Mouse (Mus musculus): ENCODE results near the gene Thpo.
A peak's percentile ranks its signal among the peaks of the same experiment; 100 is the strongest.

The Thpo gene

DNA sequence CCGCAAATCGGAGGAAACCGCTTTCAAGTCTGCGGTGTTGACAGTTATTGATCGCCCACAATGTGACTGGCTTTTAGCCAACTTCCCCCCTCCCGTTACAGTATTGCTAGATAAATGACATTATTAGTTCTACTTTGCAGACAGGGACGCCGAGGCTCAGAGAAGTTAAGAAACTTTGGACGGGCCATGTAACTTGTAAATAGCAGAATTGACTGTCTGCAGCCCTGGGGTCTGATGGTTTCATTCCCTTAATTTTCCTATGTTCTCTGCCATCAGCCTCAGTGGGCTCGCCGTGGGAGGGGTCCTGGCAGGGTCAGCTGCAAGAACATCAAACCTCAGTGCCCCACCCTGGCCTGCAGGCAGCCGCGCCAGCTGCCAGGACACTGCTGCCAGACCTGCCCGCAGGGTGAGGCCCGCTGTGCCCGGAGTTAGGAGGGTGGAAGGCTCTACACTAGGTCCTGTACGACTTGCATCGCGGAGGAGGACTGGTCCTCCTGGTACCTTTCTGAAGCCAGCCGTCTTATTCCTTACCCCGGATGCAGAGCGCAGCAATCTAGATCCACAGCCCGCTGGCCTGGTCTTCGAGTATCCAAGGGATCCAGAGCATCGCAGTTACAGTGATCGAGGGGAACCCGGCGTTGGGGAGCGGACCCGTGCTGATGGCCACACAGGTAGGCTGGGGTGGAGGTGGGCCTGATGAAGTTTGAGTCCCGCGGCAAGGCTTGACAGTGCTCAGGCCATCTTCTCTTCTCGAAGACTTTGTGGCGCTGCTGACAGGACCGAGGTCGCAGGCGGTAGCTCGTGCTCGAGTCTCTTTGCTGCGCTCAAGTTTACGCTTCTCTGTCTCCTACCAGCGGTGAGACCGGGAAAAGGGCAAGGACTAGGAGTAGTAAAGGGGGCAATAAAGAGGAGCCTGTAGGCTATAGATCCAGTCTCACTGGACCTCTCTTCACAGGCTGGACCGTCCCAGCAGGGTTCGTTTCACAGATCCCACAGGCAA is at the start of gene Thpo:
Gene Thpo, minus strand, starts transcription at position 781 of the 1,000 bp plus-strand sequence.
- DNase-seq (ENCODE audit: extremely low spot score, low spot score), result peak; percentile 44

DNA sequence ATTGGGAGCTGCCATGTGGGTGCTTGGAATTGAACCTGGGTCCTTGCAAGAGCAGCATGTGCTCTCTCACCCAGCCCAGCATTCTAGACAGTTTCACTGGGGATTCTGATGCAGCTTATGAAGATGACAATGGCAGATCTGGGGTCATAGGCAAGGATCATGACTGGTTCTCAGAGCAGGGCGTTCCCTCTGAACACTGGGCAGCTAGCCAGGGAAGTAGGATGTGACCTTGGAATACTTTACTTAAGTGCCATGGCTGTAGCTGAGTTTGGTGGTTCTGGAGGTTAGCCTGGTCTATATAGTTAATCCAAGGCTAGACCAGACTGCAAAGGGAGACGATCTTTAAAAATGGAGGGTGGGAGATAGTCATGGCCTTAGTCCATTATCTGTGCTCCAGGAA is 49.6 kb upstream of the Thpo start:
- no peak for DNase-seq (ENCODE audit: extremely low spot score, low spot score)

DNA sequence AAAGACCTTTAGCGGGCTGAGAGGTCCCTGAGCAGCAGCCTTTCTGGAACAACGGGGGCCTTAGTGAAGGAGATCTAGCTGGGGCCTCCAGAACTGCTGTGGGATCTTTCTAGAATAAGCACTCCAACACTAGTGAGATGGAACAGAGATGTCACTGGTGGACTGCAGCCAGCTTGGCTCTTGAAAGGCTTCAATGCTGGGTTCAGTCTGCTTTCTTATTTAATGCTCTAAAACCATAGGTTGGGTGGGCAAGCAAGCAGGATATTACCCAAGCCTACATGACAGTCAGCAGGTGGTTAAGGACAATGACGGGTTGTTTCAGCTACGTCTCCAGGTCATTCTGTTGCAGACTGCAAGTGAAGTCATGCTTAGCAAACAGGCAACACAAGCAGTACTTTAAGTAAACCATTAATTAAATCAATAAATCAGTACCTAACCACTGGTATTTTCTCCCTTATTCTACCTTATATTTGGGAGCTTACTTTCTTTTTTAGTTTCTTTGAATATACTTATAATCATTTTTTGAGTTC is 46.9 kb upstream of the Thpo start:
- DNase-seq (ENCODE audit: extremely low spot score, low spot score), result no peak

DNA sequence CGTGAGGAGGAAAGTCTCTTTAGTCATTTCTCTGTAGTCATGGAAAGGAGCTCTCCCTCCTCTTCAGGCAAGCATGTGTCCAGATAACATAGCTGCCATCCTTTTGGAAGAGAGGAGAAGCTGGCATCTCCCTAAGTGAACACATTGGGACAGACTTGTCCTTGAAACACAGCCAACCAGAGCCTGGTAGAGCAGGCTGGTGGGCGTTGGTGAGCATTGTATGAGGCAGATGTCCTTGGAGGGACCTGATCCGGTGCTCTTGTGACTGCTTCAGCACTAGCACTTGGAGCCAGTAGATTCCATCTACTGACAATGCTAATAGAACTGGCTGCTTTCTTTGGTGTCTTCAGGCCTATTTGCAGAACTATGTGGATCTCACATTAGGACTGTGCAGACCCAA is 45.5 kb upstream of the Thpo start:
- no peak for DNase-seq (ENCODE audit: extremely low spot score, low spot score)

DNA sequence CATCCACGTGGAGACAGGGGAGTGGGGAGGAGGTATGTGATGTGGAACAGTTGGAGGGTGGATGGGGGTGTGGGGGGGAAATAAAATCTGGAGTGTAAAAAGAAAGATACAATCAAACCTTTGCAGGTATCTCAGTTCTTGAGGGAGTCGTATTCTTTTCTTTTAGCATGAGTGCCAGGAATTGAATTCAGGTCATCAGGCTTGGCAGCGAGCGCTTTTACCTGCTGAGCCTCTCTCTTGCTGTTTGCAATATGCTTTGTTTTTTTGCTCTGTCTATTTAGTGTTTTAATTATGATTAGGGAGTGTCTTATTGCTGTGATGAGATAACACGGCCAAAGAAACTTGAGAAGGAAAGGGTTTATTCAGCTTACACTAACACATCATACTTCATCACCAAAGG is 40.7 kb upstream of the Thpo start:
- no peak for DNase-seq (ENCODE audit: extremely low spot score, low spot score)

DNA sequence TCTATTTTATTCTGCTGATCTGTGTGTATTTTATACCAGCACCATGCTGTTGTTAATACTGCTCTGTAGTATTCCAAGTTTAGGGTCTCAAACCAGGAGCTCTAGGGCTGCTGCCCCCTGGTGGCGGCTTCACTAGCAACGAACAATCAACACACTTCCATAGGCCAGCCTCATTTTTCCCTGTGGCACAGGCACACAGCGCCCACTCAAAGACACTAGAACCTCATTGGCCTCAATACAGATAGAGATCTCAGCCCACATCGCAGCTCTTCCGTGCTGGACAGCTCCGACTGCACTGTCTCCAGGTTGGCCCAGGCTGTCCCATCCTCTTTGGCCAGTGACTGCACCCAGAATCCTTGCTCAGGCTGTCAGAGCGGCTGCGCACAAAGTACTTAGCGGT is 30.9 kb upstream of the Thpo start:
- peak; percentile 54 for DNase-seq (ENCODE audit: extremely low spot score, low spot score)

DNA sequence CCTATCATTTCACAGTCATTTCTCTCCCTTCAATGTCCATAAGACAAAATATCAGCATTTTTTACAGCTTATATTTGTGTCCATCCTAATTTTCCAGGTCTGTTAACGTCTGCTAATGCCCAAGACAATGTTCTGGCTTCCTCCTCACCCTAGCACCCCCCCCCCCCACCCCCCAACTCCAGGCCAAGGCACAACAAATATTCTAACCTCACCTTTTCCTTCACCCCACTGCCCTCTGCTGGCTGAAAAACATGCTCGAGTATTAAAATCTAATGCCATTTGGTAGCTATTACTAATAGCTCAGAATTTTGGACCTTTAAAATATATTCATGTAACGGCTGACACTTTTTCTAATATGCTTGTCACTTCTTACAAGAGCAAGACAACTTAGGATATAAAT is 27.4 kb upstream of the Thpo start:
- peak; percentile 58 for DNase-seq (ENCODE audit: extremely low spot score, low spot score)

DNA sequence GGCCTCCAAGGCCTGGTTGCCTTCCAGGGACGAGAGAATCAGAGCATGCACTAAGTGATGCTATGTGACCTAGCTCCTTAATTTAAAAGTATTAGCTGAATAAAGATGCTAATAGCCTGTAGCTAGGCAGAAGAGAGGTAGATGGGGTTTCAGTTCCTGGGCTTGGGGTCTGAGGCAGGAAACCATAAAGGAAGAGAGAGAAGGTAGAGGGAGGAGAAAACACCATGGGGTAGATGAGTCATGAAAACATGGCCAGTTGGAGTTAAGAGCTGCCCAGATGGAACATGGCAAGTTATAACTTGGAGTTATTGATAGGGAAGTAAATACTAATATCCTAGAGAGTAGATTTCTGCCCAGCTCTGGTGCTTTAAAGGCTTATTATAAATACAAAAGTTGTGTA is 23.1 kb upstream of the Thpo start:
- no peak for DNase-seq (ENCODE audit: extremely low spot score, low spot score)

DNA sequence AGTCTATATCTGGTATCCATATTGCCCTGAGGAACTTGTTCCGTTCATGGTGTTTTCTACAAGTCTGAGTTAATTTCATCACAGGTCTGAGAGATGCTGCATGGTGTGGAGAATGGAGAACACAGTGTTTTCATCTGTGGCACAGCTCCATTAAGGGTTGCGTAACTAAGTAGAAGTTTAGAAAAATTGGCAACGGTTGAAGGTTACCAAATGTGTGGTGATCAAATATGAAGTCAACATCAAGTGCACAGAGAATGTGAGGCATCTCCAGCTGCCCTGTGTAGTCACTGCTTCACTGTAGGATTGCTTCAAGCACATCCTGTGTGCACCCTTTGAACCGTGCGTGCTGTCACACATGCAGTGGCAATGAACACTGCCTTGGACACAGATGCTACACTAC is 21.7 kb upstream of the Thpo start:
- DNase-seq (ENCODE audit: extremely low spot score, low spot score), result no peak

DNA sequence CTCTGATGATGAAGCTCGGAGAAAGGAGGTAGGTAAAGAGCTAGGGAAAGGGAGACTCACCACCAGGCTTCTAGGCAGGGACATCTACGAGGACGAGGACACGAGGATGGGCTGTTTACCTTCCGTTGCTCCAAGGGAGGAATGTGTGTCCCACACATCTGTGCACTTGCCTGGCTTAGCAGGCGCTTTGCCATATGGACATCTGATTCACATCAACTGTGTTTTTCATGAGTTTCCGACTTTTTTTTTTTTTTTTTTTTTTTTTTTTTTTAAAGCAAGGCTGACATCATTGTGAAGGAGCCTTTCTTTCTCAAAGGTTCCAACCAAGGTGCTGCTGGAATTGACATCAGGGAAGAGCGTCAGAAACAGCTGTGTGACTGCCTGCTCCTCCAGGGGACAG is 16.2 kb upstream of the Thpo start:
- no peak for DNase-seq (ENCODE audit: extremely low spot score, low spot score)

DNA sequence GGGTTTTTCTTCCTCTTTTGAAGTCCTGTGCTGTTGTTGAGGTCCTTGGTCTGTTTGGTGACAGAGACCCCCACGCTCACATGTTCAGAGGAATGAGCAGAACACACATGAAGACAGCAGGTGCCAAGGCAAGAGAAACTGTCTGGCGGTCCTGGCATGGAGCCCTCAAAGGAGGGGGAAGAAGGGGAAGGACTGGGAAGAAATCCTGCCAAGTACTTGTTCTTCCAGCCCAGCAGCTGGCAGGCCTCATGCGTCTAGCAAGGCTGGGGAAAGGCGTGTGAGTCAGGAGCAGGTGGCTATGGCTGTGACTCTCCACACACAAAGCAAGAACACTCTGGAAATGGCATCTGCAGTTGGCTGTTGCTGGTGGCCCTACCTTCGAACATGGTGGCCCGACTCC is 12.3 kb upstream of the Thpo start:
- no peak for DNase-seq (ENCODE audit: extremely low spot score, low spot score)

DNA sequence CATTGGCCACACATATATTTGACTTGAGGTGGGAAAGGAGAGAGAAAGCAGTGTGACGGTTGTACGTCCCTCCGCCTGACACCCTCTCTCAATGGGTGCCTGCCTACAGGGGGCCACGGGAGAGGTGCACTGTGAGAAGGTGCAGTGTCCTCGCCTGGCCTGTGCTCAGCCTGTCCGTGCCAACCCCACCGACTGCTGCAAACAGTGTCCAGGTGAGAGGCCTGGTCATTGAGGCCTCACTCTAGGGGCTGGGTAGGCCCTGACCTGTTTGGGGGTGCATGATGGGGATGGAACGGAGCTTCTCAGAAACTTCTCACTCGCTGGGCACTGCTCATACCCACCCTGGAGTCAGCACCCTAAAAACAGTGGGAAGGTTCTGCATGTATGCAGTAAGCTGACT is 5.5 kb upstream of the Thpo start:
- no peak for DNase-seq (ENCODE audit: extremely low spot score, low spot score)

DNA sequence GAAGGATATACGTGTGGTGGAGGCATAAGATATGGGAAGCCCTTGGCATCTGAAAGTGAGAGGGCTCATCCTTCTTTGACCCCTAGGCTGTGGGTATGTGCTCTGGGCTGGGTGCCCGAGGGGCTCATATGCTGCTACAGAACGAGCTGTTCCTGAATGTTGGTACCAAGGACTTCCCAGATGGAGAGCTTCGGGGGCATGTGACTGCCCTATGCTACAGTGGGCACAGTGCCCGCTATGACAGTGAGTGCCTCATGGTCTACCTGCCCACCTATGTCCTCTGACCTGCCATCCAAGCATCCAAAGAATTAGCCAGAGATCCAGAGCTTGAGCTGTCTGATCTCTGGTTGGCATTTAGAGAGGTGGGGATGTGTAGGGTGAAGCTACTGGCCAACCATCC is 2.5 kb upstream of the Thpo start:
- DNase-seq (ENCODE audit: extremely low spot score, low spot score), result no peak

DNA sequence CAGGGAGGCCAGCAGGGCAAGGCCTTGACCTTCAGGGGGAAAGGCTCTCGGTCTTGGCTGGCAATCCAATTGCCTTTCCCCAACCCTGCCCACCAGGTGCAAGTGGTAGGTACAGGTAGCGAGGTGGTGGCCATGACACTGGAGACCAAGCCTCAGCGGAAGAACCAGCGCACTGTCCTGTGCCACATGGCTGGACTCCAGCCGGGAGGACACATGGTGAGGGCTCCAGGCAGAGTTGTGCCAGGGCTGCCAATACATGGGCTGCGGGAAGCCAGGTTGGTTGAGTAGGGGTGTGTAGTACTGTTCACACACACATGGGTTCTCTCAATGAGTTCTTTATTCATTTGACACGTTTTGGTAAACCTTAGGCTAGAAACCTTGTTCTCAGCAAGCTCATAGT is 1.9 kb upstream of the Thpo start:
- no peak for DNase-seq (ENCODE audit: extremely low spot score, low spot score)

DNA sequence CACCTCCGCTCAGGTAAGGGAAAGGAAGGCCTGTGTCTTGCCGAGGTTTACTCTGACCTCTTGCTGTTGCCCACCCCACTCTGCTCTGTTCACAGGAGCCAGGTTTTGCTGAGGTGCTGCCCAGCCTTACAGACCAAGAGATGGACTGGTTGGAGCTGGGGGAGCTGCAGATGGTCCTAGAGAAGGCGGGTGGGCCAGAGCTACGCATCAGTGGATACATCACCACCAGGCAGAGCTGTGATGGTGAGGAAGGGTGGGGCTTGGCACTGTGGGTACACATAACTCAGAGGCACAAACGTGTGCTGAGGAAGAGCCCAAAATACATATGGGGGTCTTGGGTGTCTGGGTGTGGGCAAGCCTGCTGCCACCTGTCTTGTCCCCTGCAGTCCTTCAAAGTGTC is 1.3 kb upstream of the Thpo start:
- DNase-seq (ENCODE audit: extremely low spot score, low spot score), result no peak

DNA sequence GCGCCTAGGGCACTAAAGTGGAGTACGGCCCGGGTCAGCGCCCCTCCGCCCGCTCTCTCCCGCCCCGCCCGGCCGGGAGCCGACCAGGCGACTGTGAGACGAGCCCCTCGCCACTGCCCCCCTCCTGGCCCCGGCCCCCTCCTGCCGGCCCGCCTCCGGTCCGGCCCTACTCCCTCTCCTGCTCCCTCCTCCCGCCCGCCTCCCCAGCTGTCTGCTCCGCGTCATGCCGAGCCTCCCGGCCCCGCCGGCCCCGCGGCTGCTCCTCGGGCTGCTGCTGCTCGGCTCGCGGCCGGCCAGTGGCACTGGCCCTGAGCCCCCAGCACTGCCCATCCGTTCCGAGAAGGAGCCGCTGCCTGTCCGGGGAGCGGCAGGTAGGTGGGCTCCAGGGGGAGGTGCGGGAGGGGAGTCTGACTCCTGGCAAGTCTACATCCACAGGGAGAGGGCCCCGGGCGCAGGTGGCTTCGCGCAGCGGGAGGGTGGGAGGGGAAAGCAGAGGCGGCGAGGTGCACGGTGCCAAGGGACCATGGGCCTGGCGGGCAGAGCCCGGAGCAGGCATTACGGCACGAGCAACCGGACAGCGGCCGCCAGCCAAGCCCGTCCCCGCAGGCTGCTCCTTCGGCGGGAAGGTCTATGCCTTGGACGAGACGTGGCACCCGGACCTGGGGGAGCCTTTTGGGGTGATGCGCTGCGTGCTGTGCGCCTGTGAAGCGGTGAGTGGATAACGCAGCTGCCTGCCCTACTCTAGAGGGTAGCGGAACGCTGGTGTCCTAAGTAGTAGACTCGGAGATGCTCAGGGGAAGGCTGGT is 1.2 kb downstream of the Thpo start, which contains the start of gene Chrd:
Gene Chrd, plus strand, starts transcription at position 203 of the 806 bp plus-strand sequence.
- DNase-seq (ENCODE audit: extremely low spot score, low spot score), result no peak

DNA sequence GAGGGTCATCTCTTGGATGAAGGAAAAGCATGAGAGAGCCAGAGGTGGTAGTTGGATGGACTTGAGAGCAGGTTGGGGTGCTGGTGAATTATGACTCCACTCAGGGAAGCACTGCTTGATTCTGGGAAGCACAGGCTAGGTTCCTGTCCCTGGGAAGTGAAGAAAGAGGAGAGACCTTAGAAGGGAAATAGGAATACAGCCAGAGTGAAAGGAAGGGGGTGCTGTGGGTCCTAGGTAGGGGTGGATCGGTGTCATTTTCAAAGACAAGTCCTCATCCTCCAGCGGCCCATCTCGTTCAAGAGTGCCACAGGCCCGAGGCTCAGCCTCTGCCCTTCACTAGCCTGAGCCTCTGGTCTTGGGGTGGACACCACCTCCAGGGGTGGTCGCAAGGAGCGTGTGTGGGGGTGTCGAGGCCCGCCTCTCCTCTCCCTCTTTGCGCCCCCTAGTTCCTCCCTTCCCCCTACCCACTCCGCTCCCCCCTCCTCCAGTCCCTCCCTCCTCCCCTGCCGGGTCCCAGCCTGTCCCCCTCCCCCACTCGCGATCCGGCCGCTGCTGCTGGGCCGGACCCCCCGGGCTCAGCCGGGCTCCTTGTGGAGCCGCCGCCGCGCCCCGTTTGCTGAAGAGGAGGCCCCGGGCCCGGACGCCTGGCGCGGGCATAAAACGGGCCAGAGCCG is 1.9 kb downstream of the Thpo start:
- peak; percentile 82 for DNase-seq (ENCODE audit: extremely low spot score, low spot score)

DNA sequence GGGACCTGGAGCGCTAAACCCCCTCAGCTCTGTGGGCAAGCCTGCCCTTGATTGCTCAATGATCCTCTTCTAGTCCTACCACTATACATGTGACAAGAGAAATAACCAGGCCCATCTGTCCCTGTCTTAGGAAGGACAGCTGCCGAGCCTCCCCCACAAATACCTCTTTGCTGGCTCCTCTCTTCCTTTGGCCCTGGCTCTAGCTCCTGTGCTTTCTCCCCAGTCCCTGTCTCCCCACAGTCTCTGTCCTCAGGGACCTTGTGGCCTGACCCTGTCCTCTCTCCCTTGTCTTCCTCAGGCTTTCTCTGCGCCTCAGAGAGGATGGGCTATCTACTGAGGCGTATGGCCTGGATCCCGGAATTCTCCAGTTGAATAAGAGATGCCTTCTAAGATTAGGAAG is 2.6 kb downstream of the Thpo start:
- no peak for DNase-seq (ENCODE audit: extremely low spot score, low spot score)

DNA sequence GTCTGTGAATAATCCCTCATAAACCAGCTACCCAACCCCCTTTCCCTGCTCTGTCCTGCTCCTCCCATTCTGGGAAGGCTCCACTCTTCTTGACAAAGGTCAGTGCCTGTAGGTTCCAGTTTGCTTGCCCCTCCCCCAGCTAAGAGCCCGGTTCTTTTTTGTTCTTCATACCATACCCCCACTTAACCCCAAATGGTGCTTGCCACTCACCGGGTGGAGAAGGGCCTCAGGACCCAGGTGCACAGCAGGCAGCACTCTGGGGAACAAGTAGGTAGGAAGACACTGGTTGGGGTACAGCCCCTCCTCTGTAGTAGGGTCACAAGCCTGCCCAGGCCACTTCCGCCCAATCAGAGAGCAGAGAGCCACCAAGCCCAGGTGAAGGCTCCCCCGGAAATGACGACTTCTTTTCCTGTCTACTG is 4.0 kb downstream of the Thpo start:
- no peak for DNase-seq (ENCODE audit: extremely low spot score, low spot score)

DNA sequence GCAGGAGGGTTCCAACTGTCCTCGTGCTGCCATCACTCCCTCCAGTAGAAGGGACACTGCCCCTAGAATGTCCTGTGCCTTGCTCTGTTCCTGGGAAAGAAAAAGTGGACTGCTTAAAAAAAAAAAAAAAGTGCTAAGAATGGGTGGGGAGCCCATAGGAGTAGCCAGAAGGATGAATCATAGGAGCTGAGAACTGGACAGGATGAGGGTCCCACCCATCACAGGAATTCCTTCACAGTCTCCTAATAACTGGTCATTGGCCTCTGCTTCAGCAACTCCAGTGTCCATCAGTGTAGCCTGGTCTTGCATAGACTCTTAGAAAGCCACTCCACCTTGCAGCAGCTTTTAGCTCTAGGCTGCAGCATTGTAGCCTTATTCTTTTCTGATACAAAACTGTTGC is 7.9 kb downstream of the Thpo start:
- no peak for DNase-seq (ENCODE audit: extremely low spot score, low spot score)

DNA sequence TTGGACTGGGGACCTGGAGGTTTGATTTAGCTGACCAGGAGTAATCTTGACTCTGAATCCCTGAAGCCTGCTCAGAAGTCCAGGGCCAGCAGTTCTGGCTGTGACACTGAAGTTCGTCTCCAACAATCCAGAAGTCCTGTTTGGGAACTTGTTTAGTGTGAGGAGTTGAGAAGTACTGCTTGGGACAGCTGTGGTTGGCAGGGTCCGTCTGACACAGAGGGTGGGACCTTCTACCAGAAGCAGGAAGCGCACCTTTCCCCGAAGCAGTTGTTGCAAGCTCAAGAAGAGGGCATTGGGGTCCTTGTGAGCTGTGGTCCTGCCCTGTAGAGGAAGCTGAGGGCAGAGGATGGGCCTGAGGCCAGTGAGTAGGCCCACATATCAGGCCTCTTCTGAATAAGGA is 8.6 kb downstream of the Thpo start:
- no peak for DNase-seq (ENCODE audit: extremely low spot score, low spot score)

DNA sequence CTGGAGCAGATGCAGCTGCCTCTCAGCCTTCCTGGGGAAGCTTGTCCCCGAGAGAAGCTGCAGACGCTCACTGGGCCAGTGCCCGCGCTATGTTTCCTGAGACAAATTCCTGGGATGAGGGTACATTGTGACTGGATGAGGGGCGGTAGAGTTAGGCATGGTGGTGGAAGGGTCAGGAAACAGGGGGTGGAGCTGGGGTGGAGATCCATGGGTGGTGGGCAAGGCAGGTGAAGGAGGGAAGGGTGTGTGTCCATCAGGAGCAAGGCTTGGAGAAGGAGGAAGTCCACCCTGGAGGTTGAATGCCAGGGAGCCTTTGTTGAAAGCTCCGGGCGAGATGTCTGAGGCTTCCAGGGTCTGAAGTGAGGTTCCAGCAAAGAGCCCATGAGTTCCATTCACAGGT is 9.0 kb downstream of the Thpo start:
- DNase-seq (ENCODE audit: extremely low spot score, low spot score), result no peak
